Mouse (Mus musculus): ENCODE measurements at regions not wholly inside any gene's neighbourhood (a gene's known extent, or its start where the extent isn't known, plus 50 kb on each side); places are given as distances from the start of the nearest gene placed in this dataset.
A peak's percentile ranks its signal among the peaks of the same experiment; 100 is the strongest.

GRCm38 (mm10) chr17:44336842-44337241 is 148.5 kb downstream of the Clic5 start:
- Histone ChIP-seq H3K4me3 (ENCODE audit: insufficient read depth, low read length) (no peak overlapping the region), H3K4me1 (ENCODE audit: control insufficient read depth, insufficient read depth, low read length) (no peaks in the 10 kb centered on the region), H3K27ac (ENCODE audit: insufficient read depth, low read depth, low read length) (no peak overlapping the region)
- no peak for TF ChIP-seq POLR2A (IDR thresholded peaks at IDR 0.05; ENCODE audit: borderline replicate concordance, low read depth, low read length)
- TF ChIP-seq CTCF (IDR thresholded peaks at IDR 0.05; ENCODE audit: low read depth, low read length) = no peak

DNA sequence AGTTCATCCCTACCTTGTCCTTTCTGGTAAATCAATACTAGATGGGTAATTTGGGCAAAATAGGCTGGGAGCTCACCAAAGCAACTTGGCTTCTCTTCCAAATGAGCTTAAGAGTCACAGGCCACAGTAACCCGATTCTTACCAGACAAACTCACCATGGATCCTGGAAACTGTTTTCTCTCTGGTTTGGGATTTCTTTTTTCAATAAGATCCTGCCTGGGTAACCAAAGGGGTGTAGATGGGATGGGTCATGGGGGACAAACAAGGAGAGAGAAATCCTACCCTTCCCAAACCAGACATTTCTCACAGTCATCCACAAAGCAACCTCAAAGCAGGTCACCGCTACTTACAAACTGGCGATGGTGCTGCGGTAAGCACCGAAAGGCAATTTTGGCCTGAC is 148.9 kb downstream of the Clic5 start:
- TF ChIP-seq CTCF (IDR thresholded peaks at IDR 0.05; ENCODE audit: low read depth, low read length) = no peak
- TF ChIP-seq POLR2A (IDR thresholded peaks at IDR 0.05; ENCODE audit: borderline replicate concordance, low read depth, low read length) = no peak
- H3K4me1 ChIP-seq (ENCODE audit: control insufficient read depth, insufficient read depth, low read length) = no peaks in the 10 kb centered on the region
- no peak overlapping the region for H3K27ac ChIP-seq (ENCODE audit: insufficient read depth, low read depth, low read length)

DNA sequence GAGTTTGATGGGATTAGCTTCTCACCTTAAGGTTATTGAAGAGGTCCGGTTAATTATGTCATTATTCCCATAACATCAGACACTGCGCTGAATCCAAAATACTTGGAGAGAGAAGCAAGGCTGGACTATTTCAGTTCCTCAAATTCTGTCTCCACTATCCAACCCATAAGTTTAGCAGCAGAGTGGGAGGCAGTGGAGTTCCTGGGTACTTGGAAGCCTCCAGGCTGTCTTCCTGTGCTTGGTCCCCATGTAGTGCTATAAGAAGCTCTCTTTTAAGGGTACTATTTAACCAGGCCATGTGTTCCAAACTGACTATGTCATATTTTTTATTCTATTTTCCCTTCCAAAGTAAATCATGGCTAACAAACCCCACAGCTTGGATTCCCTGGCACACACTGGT is 156.2 kb downstream of the Clic5 start:
- TF ChIP-seq CTCF (IDR thresholded peaks at IDR 0.05; ENCODE audit: low read depth, low read length) = no peak
- TF ChIP-seq POLR2A (IDR thresholded peaks at IDR 0.05; ENCODE audit: borderline replicate concordance, low read depth, low read length) = no peak

More for the DNA sequence above, 148.9 kb downstream of the Clic5 start:
- H3K4me3 ChIP-seq (ENCODE audit: insufficient read depth, low read length) = no peak overlapping the region

GRCm38 (mm10) chr17:44345374-44345773 is 157.0 kb downstream of the Clic5 start:
- TF ChIP-seq POLR2A (IDR thresholded peaks at IDR 0.05; ENCODE audit: borderline replicate concordance, low read depth, low read length) (no peak), CTCF (IDR thresholded peaks at IDR 0.05; ENCODE audit: low read depth, low read length) (no peak)
- Histone ChIP-seq H3K4me1 (ENCODE audit: control insufficient read depth, insufficient read depth, low read length) (peaks cover 13% of the 10 kb centered on the region), H3K27ac (ENCODE audit: insufficient read depth, low read depth, low read length) (peak overlapping the region; percentile 59), H3K4me3 (ENCODE audit: insufficient read depth, low read length) (no peak overlapping the region)

More for the DNA sequence above, 156.2 kb downstream of the Clic5 start:
- peaks cover 12% of the 10 kb centered on the region for H3K4me1 ChIP-seq (ENCODE audit: control insufficient read depth, insufficient read depth, low read length)
- no peak overlapping the region for H3K27ac ChIP-seq (ENCODE audit: insufficient read depth, low read depth, low read length)
- H3K4me3 ChIP-seq (ENCODE audit: insufficient read depth, low read length) = no peak overlapping the region

DNA sequence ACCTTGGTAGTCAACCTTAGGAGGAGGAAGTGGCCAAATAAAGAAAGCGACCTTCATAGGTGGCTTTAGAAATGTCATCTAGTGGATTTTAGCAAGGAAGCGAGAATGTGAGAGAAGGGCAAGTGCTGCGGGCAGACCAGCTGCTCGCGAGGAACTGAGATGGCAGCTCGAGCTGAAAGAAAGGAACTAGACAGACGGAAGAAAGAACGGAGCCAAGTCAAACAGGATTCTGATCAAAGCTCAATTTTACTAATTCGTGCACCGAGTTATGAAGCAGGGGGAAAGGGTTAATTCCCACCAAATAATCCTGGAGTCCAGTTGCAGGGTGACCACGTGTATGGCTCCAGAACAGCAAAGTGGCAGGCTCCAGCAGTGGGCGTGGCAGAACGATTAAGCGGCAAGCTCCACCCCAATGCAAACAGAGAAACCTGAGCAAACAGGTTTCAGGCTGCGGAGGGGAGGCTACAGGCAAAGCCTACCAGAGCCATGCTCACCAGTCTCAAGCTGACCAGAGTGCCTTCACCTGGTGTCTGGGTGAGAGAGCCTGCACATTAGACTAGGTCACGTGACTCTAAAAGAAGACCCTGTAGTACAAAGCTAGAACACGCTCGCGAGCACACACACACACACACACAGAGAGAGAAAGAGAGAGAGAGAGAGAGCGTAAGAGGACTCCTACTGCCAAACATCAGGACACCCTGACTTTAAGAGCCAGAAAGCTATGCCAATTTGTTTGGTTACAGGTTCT is 162.0 kb downstream of the Clic5 start:
- no peak overlapping the region for H3K4me3 ChIP-seq (ENCODE audit: insufficient read depth, low read length)
- peaks cover 19% of the 10 kb centered on the region for H3K4me1 ChIP-seq (ENCODE audit: control insufficient read depth, insufficient read depth, low read length)
- no peak overlapping the region for H3K27ac ChIP-seq (ENCODE audit: insufficient read depth, low read depth, low read length)
- TF ChIP-seq POLR2A (IDR thresholded peaks at IDR 0.05; ENCODE audit: borderline replicate concordance, low read depth, low read length) (no peak), CTCF (IDR thresholded peaks at IDR 0.05; ENCODE audit: low read depth, low read length) (no peak)

DNA sequence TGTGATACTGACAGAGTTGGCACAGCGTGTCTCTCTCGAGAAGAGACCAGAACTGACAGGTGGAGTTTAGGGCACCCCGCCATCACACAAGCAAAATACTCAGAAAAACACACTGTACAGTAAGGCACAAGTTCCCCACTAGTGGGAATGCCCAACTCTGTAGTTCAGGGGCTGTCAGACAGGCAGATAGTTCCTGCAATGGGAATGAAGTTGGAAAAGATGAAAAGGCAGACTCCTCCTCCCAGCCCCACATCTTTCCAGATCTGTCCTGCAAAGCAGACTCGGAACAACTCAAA is 162.5 kb downstream of the Clic5 start:
- Histone ChIP-seq H3K4me3 (ENCODE audit: insufficient read depth, low read length) (no peak overlapping the region), H3K4me1 (ENCODE audit: control insufficient read depth, insufficient read depth, low read length) (peaks cover 17% of the 10 kb centered on the region), H3K27ac (ENCODE audit: insufficient read depth, low read depth, low read length) (no peak overlapping the region; the same call in 1 of the 2 replicates)
- no peak for TF ChIP-seq POLR2A (IDR thresholded peaks at IDR 0.05; ENCODE audit: borderline replicate concordance, low read depth, low read length)

DNA sequence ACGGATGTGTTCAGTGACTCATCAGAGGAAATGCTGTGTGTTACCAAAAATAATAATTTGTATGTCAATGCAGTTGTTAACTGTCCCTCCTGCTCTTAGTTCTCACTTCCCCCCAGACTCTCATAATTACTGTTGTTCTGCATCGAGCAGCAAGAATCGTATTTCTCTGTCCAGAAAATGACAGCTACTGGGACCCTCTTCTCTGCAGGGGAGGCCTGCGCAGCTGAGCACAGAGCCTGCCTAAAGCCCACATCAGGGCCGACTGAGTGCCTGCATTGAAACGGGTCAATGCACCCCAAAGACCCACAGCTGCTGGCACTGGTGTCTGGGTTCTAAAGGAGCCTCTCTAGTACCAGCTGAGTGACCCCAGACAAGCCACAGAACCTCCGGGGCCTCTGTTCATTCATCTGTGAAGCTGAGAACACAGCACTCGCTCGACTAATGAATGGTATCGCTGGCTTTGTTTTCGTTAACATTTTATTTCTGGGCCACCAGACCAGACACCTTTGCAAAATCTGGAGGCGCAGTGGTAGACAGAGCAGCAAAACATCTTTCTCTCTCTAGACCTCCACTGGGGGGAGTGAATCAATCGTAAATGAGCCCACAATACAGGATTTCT is 163.2 kb downstream of the Clic5 start:
- no peak overlapping the region for H3K4me3 ChIP-seq (ENCODE audit: insufficient read depth, low read length)
- peaks cover 15% of the 10 kb centered on the region for H3K4me1 ChIP-seq (ENCODE audit: control insufficient read depth, insufficient read depth, low read length)
- no peak for TF ChIP-seq CTCF (IDR thresholded peaks at IDR 0.05; ENCODE audit: low read depth, low read length)
- H3K27ac ChIP-seq (ENCODE audit: insufficient read depth, low read depth, low read length) = 0 out of 2 replicates have a peak overlapping the region, but pooled peaks have one; percentile 15

- Histone ChIP-seq H3K27ac (ENCODE audit: insufficient read depth, low read depth, low read length) (no peak overlapping the region), H3K4me1 (ENCODE audit: control insufficient read depth, insufficient read depth, low read length) (peaks cover 15% of the 10 kb centered on the region), H3K4me3 (ENCODE audit: insufficient read depth, low read length) (no peak overlapping the region)
- no peak for TF ChIP-seq CTCF (IDR thresholded peaks at IDR 0.05; ENCODE audit: low read depth, low read length)
- no peak for TF ChIP-seq POLR2A (IDR thresholded peaks at IDR 0.05; ENCODE audit: borderline replicate concordance, low read depth, low read length)
Observed at GRCm38 (mm10) chr17:44352142-44352541, 163.8 kb downstream of the Clic5 start.

- Histone ChIP-seq H3K4me1 (ENCODE audit: control insufficient read depth, insufficient read depth, low read length) (no peaks in the 10 kb centered on the region), H3K4me3 (ENCODE audit: insufficient read depth, low read length) (no peak overlapping the region), H3K27ac (ENCODE audit: insufficient read depth, low read depth, low read length) (no peak overlapping the region)
- TF ChIP-seq POLR2A (IDR thresholded peaks at IDR 0.05; ENCODE audit: borderline replicate concordance, low read depth, low read length) (no peak), CTCF (IDR thresholded peaks at IDR 0.05; ENCODE audit: low read depth, low read length) (no peak)
Observed at GRCm38 (mm10) chr17:44363111-44363510, 174.7 kb downstream of the Clic5 start.

GRCm38 (mm10) chr17:44364494-44364893 is 176.1 kb downstream of the Clic5 start:
- no peak overlapping the region for H3K27ac ChIP-seq (ENCODE audit: insufficient read depth, low read depth, low read length)
- H3K4me3 ChIP-seq (ENCODE audit: insufficient read depth, low read length) = no peak overlapping the region
- no peak for TF ChIP-seq POLR2A (IDR thresholded peaks at IDR 0.05; ENCODE audit: borderline replicate concordance, low read depth, low read length)
- TF ChIP-seq CTCF (IDR thresholded peaks at IDR 0.05; ENCODE audit: low read depth, low read length) = no peak
- no peaks in the 10 kb centered on the region for H3K4me1 ChIP-seq (ENCODE audit: control insufficient read depth, insufficient read depth, low read length)
